Mouse (Mus musculus) cortical plate, adult 2 months (tissue): ENCODE data around the gene Dcxr. TPM values are rescaled to one million over a fixed set of nuclear protein-coding genes. Genes with fewer than 3 reads are reported as not detected.
"Not testable (repeated sequence)": the region's sequence is repeated elsewhere in the genome, so short reads cannot be mapped to it uniquely, and the experiment has no call there.

Source experiments
- H3K27ac ChIP-seq: fragments of 200-500 bp; 2 replicates; pipeline ENCODE4 v1.5.1; 2012; ENCODE audit warnings: low read length, control low read depth, inconsistent platforms; ENCODE audit not compliant: insufficient read depth
- H3K4me1 ChIP-seq: fragments of 200-500 bp; 2 replicates; pipeline ENCODE4 v1.6.1; 2011; ENCODE audit warnings: low read length; ENCODE audit not compliant: control insufficient read depth, insufficient read depth
- H3K4me3 ChIP-seq: fragments of 200-500 bp; 2 replicates; pipeline ENCODE4 v1.5.1; 2011; ENCODE audit warnings: mild to moderate bottlenecking, low read length, control low read depth; ENCODE audit not compliant: insufficient read depth
- CTCF ChIP-seq: fragments of 200-500 bp; IDR thresholded peaks from 2 replicates; pipeline ENCODE4 v1.5.1; 2011; ENCODE audit warnings: mild to moderate bottlenecking, control low read depth, low read length; ENCODE audit not compliant: insufficient read depth; ENCODE audit errors: extremely low read depth
- POLR2A ChIP-seq: fragments of 200-500 bp; IDR thresholded peaks from 2 replicates; pipeline ENCODE4 v1.6.1; 2011; ENCODE audit warnings: mild to moderate bottlenecking, low read length, control low read depth; ENCODE audit not compliant: insufficient read depth; ENCODE audit errors: extremely low read depth
- polyA plus RNA-seq: library from polyadenylated mRNA; depleted of rRNA; stranded (reverse); fragments of >200 nt; gene quantifications from 2 replicates; pipeline ENCODE4 v1.2.3, GENCODE M21; 2012; rRNA removed

Dcxr gene
- polyA plus RNA-seq: 20.5 and 21.3 TPM in 2 replicates

GRCm38 (mm10) chr11:120727169-120727527 lies at the start of gene Dcxr:
TSS of gene Dcxr (minus strand) at chr11:120727281.
- TF ChIP-seq POLR2A: peak; percentile 42; the same call in 1 of the 2 replicates
- peak; percentile 48; the same call in 1 of the 2 replicates for TF ChIP-seq CTCF
- H3K27ac ChIP-seq: no peak within 1 kb of the TSS
- peak within 1 kb of the TSS; percentile 45 for H3K4me3 ChIP-seq

GRCm38 (mm10) chr11:120775774-120776469 lies 48.8 kb upstream of the Dcxr start:
- no peak for TF ChIP-seq POLR2A
- TF ChIP-seq CTCF: peak; percentile 100
- H3K4me1 ChIP-seq: no peaks in the 10 kb centered on the region
- no peak overlapping the region for H3K4me3 ChIP-seq
- H3K27ac ChIP-seq: no peak overlapping the region

More at GRCm38 (mm10) chr11:120727169-120727527, at the start of gene Dcxr:
- H3K4me1 ChIP-seq: no peaks in the 10 kb centered on the region

DNA sequence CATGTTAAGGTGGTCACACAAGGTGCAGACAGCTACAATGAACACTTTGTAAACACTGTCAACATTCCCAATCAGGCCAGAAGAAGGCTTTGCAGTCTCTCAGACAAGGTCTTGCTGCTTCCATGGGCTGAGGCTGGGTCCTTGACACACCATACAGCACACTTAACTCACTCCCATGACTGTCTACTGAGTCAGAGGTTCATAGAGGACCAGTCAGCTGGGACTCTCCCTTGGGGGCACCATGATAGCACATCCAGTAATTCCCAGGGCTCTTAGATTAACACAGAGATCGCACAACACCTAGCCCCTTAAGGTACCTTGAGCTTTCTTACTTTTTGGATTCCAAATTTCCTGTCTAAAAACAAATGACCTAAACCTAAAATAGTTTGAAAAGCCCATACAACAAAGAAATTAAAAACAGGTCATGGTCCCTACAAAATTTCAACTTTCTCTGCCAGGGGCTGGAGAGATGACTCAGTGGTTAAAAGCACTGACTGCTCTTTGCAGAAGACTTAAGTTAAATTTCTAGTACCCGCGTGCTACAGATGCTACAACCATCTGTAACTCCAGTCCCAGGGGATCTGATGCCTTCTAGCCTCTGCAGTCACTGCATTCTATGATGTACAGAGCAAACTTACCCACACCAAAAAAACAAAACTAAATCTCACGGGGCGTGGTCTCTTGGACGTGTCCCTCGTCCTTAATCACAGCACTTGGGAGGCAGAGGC lies 46.5 kb upstream of the Dcxr start:
- H3K27ac ChIP-seq: no peak overlapping the region
- H3K4me1 ChIP-seq: no peaks in the 10 kb centered on the region
- no peak overlapping the region for H3K4me3 ChIP-seq
- no peak for TF ChIP-seq POLR2A
- TF ChIP-seq CTCF: no peak

DNA sequence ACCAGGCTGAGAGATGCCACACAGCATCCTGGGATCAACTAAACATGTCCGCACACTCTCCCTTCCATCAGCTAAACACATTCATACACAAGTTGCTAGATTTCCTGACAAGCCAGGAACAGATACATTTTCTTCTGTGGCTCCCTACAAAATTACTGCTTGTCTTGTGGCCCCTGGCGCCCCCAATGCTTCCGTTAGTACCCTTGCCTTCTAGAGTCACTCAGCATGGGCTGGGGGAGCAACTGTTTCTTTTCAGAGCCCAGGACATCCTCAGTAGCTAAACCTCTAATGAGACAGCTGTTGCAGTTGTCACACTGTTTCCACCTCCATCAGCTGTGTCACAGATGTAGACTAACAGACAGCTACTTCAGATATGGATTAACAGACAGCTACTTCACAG lies 45.7 kb upstream of the Dcxr start:
- Histone ChIP-seq H3K27ac (no peak overlapping the region), H3K4me3 (no peak overlapping the region), H3K4me1 (no peaks in the 10 kb centered on the region)
- TF ChIP-seq POLR2A (no peak), CTCF (no peak)

- no peaks in the 10 kb centered on the region for H3K4me1 ChIP-seq
- TF ChIP-seq POLR2A: no peak
- TF ChIP-seq CTCF: no peak
- no peak overlapping the region for H3K4me3 ChIP-seq
- H3K27ac ChIP-seq: no peak overlapping the region
Measured at GRCm38 (mm10) chr11:120768206-120768605, 41.1 kb upstream of the Dcxr start.

GRCm38 (mm10) chr11:120767023-120767422 lies 39.9 kb upstream of the Dcxr start:
- not testable (repeated sequence) for H3K4me3 ChIP-seq, H3K4me1 ChIP-seq, H3K27ac ChIP-seq

- H3K27ac ChIP-seq, H3K4me1 ChIP-seq, H3K4me3 ChIP-seq: not testable (repeated sequence)
Measured at GRCm38 (mm10) chr11:120763121-120763999, 36.3 kb upstream of the Dcxr start.

DNA sequence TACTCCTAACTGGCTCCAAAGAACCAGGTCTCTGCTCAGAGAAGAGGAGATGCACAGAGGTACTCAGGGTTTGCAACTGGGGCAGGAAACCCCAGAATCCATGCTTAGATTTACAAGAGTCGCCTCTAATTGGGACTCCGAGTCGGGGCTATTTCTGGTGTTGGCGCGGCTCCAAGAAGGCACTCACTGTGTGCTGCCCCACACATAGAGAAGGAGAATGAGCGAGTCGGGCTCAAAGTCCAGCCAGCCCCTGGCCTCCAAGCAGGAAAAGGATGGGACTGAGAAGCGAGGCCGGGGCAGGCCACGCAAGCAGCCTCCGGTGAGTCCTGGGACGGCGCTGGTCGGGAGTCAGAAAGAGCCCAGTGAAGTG lies 35.6 kb upstream of the Dcxr start, which contains the start of gene Hmga1b:
Hmga1b (plus strand) TSS at position 123 of the 370 bp plus-strand sequence.
- not testable (repeated sequence) for H3K4me1 ChIP-seq, H3K4me3 ChIP-seq, H3K27ac ChIP-seq

DNA sequence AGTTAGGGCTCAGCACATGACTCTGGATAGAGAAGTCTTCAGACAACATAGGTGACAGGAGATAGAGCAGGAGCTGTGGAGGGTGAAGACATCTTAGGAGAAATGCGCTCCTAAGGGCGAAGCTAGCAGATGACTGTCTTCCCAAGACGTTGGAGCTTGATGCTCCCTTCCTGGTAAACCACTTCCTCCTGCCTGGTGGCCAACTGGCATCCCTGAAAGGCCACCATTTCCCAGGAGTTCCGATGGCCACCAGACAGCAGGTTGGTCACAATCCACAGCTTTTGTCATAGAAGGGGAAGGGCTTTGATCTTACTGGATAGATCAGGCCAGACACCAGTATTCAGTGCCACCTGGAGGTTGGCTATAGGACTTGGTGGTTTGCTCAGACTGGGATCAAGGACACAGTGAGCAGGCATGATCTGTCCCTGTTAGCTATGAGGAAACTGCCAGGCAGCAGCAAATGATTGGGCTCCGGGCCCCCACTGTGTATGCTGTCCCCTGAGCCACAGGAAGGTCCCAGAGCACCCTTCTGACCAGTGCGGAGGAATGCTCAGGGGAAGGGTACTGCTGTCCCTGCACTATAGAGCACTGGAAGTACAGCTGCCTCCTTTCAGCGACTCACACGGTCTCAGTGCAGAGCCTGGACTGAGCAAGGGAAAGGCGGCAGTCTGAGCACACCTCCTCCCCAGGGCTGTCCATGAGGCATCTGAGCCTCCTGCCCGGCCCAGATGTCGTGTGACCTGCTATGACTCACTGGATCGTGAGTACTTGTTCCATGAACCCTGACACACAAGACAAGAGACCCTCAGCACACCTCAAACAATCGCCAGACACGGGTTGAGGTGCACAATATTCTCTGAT lies 35.0 kb upstream of the Dcxr start:
- no peaks in the 10 kb centered on the region for H3K4me1 ChIP-seq
- TF ChIP-seq CTCF (no peak), POLR2A (no peak)
- no peak overlapping the region for H3K27ac ChIP-seq
- H3K4me3 ChIP-seq: no peak overlapping the region
